Mouse (Mus musculus): ENCODE results near the gene Gm21830. TPM values are rescaled to one million over a fixed set of nuclear protein-coding genes. Genes with fewer than 3 reads are reported as not detected.
"Not testable (repeated sequence)": the region's sequence is repeated elsewhere in the genome, so short reads cannot be mapped to it uniquely, and the experiment has no call there.

Gm21830 gene
- total and polyA plus RNA-seq, 2 experiments from 2014 or later, result not detected

DNA sequence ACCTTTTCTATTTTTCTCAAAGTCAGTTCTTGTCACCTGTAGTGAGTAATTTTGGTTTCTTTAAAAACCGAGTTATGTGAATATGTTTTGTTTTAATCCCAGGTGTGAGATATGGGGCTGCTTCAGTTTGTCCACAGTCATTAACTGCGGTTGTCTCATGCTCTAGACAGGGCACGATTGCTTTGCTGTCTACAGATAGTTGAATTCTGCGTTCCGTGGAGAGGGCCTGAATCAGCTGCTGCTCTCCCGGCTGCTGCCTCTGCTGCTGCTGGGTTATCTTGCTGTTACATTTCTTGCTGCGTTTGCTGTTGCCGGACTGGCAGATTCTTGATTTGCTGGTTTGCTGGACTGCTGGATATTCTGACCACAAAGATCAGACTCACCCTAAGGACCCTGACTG, 24.8 kb downstream of the Gm21830 start:
- no peaks in the 10 kb centered on the region for H3K9me3 ChIP-seq (ENCODE audit: low read length)
- DNase-seq (ENCODE audit: low spot score) (no peak), ATAC-seq (ENCODE audit: low FRiP score) (no peak)
- 86% methylated on average over 8 of the region's 8 CpGs for WGBS
- H3K9ac ChIP-seq (replicated peaks; ENCODE audit: low read length, poor library complexity, severe bottlenecking), result no peak overlapping the region
- H3K4me2 ChIP-seq (ENCODE audit: low read depth, low read length, poor library complexity, severe bottlenecking), result no peak overlapping the region
- no peak for TF ChIP-seq CTCF (IDR thresholded peaks at IDR 0.05)
- no peaks in the 10 kb centered on the region for H3K36me3 ChIP-seq (ENCODE audit: insufficient read depth, low read length)
- H3K27me3 ChIP-seq (ENCODE audit: insufficient read depth, low read length), result no peaks in the 10 kb centered on the region
- no peak overlapping the region for H3K27ac ChIP-seq (ENCODE audit: low read depth, low read length)
- no peaks in the 10 kb centered on the region for H3K4me1 ChIP-seq (ENCODE audit: insufficient read depth, low read length)
- H3K4me3 ChIP-seq (ENCODE audit: low read depth, low read length), result no peak overlapping the region

DNA sequence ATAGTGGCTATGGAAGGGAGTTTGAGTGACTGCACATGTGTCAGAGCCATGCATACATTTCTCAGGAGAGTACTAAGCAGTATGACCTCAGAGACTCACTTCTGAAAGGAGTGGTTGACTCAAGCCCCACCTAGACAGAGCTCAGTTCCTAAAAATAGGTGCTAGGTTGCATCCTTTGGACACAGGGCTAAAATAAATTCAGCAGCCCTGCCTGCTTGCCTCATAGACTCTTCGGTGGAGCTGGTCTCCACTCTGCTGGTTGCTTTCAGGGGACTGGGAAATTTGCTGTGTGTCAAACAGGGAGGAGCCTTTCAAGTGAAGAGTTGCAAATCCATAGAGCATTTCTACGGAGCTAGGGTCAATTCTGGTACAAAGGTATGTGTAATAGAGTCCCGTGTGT, 32.3 kb downstream of the Gm21830 start, which contains the start of gene Xirp2:
Gene Xirp2, plus strand, starts transcription at position 223 of the 400 bp plus-strand sequence.
- Histone ChIP-seq H3K27ac (ENCODE audit: low read depth, low read length) (no peak within 1 kb of the TSS), H3K4me2 (ENCODE audit: low read depth, low read length, poor library complexity, severe bottlenecking) (no peak within 1 kb of the TSS), H3K9ac (replicated peaks; ENCODE audit: low read length, poor library complexity, severe bottlenecking) (no peak within 1 kb of the TSS), H3K9me3 (ENCODE audit: low read length) (no peaks in the 10 kb centered on the region), H3K4me3 (ENCODE audit: low read depth, low read length) (no peak within 1 kb of the TSS), H3K27me3 (ENCODE audit: insufficient read depth, low read length) (no peaks in the 10 kb centered on the region), H3K36me3 (ENCODE audit: insufficient read depth, low read length) (no peaks in the 10 kb centered on the region), H3K4me1 (ENCODE audit: insufficient read depth, low read length) (no peaks in the 10 kb centered on the region)
- DNase-seq (ENCODE audit: low spot score), result no peak
- 81% methylated on average over 3 of the region's 3 CpGs for WGBS
- no peak for TF ChIP-seq CTCF (IDR thresholded peaks at IDR 0.05)
- ATAC-seq (ENCODE audit: low FRiP score), result no peak

DNA sequence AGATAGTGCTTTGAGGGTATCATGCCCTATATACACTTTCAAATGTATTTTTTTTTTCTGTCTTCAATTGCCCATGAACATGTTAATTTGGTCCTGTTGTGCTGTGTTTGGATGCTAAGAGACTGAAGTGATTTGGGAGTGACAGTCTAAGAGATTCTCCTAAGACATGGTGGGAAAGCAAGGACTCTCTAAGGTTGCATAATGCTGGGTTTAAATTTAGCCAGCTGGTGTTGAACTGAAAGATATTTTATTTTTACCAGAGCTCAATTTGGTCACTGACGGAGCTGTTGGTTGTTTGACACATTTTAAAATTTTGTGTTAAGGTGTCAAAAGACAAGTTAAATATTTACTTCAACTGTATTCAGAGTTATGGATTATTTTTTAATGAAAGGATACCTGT, 33.2 kb downstream of the Gm21830 start:
- H3K9ac ChIP-seq (replicated peaks; ENCODE audit: low read length, poor library complexity, severe bottlenecking), result no peak overlapping the region
- no peaks in the 10 kb centered on the region for H3K4me1 ChIP-seq (ENCODE audit: insufficient read depth, low read length)
- H3K27me3 ChIP-seq (ENCODE audit: insufficient read depth, low read length), result no peaks in the 10 kb centered on the region
- no peaks in the 10 kb centered on the region for H3K9me3 ChIP-seq (ENCODE audit: low read length)
- H3K27ac ChIP-seq (ENCODE audit: low read depth, low read length), result no peak overlapping the region
- DNase-seq (ENCODE audit: low spot score) (no peak), ATAC-seq (ENCODE audit: low FRiP score) (no peak)
- H3K4me3 ChIP-seq (ENCODE audit: low read depth, low read length), result no peak overlapping the region
- H3K36me3 ChIP-seq (ENCODE audit: insufficient read depth, low read length), result no peaks in the 10 kb centered on the region
- H3K4me2 ChIP-seq (ENCODE audit: low read depth, low read length, poor library complexity, severe bottlenecking), result no peak overlapping the region
- no peak for TF ChIP-seq CTCF (IDR thresholded peaks at IDR 0.05)
- WGBS, result 81% methylated on average over 1 of the region's 1 CpGs

- Histone ChIP-seq H3K9me3 (ENCODE audit: low read length) (no peaks in the 10 kb centered on the region), H3K4me2 (ENCODE audit: low read depth, low read length, poor library complexity, severe bottlenecking) (no peak overlapping the region), H3K9ac (replicated peaks; ENCODE audit: low read length, poor library complexity, severe bottlenecking) (no peak overlapping the region), H3K4me1 (ENCODE audit: insufficient read depth, low read length) (no peaks in the 10 kb centered on the region), H3K27ac (ENCODE audit: low read depth, low read length) (no peak overlapping the region), H3K4me3 (ENCODE audit: low read depth, low read length) (no peak overlapping the region), H3K27me3 (ENCODE audit: insufficient read depth, low read length) (no peaks in the 10 kb centered on the region), H3K36me3 (ENCODE audit: insufficient read depth, low read length) (no peaks in the 10 kb centered on the region)
- ATAC-seq (ENCODE audit: low FRiP score) (no peak), DNase-seq (ENCODE audit: low spot score) (peak; percentile 14)
- TF ChIP-seq CTCF (IDR thresholded peaks at IDR 0.05), result no peak
- 65% methylated on average over 12 of the region's 12 CpGs for WGBS
These were observed 33.7 kb downstream of the Gm21830 start for GRCm38 (mm10) chr2:67447206-67447605.

GRCm38 (mm10) chr2:67460857-67461256, 47.3 kb downstream of the Gm21830 start:
- Histone ChIP-seq H3K4me1 (ENCODE audit: insufficient read depth, low read length) (no peaks in the 10 kb centered on the region), H3K4me2 (ENCODE audit: low read depth, low read length, poor library complexity, severe bottlenecking) (no peak overlapping the region), H3K27ac (ENCODE audit: low read depth, low read length) (no peak overlapping the region), H3K9ac (replicated peaks; ENCODE audit: low read length, poor library complexity, severe bottlenecking) (no peak overlapping the region), H3K4me3 (ENCODE audit: low read depth, low read length) (no peak overlapping the region), H3K36me3 (ENCODE audit: insufficient read depth, low read length) (no peaks in the 10 kb centered on the region), H3K9me3 (ENCODE audit: low read length) (no peaks in the 10 kb centered on the region), H3K27me3 (ENCODE audit: insufficient read depth, low read length) (no peaks in the 10 kb centered on the region)
- WGBS, result 78% methylated on average over 3 of the region's 3 CpGs
- no peak for TF ChIP-seq CTCF (IDR thresholded peaks at IDR 0.05)
- ATAC-seq (ENCODE audit: low FRiP score) (no peak), DNase-seq (ENCODE audit: low spot score) (no peak)

DNA sequence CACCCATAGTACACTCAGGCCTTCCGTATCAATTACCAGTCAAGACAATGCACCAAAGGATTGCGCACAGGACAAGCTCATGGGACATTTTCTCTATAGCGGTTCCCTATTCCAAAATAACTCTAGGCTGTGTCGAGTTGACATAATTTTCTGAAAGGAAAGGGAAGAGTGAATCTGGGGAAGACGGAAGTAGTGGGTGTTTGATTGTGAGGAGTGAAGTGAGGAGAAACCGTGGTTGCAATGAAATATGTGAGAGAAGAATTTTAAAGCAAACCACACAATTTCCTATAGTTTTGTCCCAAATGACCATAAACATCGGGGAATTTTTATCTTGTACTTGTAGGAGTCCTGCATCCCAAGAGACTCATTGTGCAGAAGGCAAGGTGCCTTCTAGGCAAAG, 53.5 kb downstream of the Gm21830 start:
- 85% methylated on average over 7 of the region's 7 CpGs for WGBS

GRCm38 (mm10) chr2:67470030-67470429, 56.5 kb downstream of the Gm21830 start:
- H3K27ac ChIP-seq (ENCODE audit: low read depth, low read length); H3K36me3 ChIP-seq (ENCODE audit: insufficient read depth, low read length); H3K4me2 ChIP-seq (ENCODE audit: low read depth, low read length, poor library complexity, severe bottlenecking); H3K27me3 ChIP-seq (ENCODE audit: insufficient read depth, low read length); H3K4me3 ChIP-seq (ENCODE audit: low read depth, low read length); H3K9ac ChIP-seq (replicated peaks; ENCODE audit: low read length, poor library complexity, severe bottlenecking); DNase-seq (ENCODE audit: low spot score); H3K9me3 ChIP-seq (ENCODE audit: low read length); ATAC-seq (ENCODE audit: low FRiP score); H3K4me1 ChIP-seq (ENCODE audit: insufficient read depth, low read length): not testable (repeated sequence)
- WGBS, result 83% methylated on average over 5 of the region's 5 CpGs

More for the DNA sequence above, 53.5 kb downstream of the Gm21830 start:
- no peaks in the 10 kb centered on the region for H3K27me3 ChIP-seq (ENCODE audit: insufficient read depth, low read length)
- no peaks in the 10 kb centered on the region for H3K9me3 ChIP-seq (ENCODE audit: low read length)
- no peak overlapping the region for H3K4me2 ChIP-seq (ENCODE audit: low read depth, low read length, poor library complexity, severe bottlenecking)
- ATAC-seq (ENCODE audit: low FRiP score) (no peak), DNase-seq (ENCODE audit: low spot score) (no peak)
- H3K4me1 ChIP-seq (ENCODE audit: insufficient read depth, low read length), result no peaks in the 10 kb centered on the region
- H3K4me3 ChIP-seq (ENCODE audit: low read depth, low read length), result no peak overlapping the region
- H3K9ac ChIP-seq (replicated peaks; ENCODE audit: low read length, poor library complexity, severe bottlenecking), result no peak overlapping the region
- no peaks in the 10 kb centered on the region for H3K36me3 ChIP-seq (ENCODE audit: insufficient read depth, low read length)
- no peak for TF ChIP-seq CTCF (IDR thresholded peaks at IDR 0.05)
- no peak overlapping the region for H3K27ac ChIP-seq (ENCODE audit: low read depth, low read length)
